Mouse (Mus musculus) adrenal gland, postnatal 0 days (tissue): ENCODE measurements around the gene Fbxl5. TPM values are rescaled to one million over a fixed set of nuclear protein-coding genes. Genes with fewer than 3 reads are reported as not detected.

Experiments
- polyA plus RNA-seq: library from polyadenylated mRNA; unstranded; fragments of >200 nt; fragmentation: Nextera tagmentation; extraction: Ambion mirVana; gene quantifications from 2 replicates; pipeline ENCODE4 v1.2.1, GENCODE M21; 2015

The Fbxl5 gene
- 69.4 and 90.8 TPM in 2 replicates for polyA plus RNA-seq

DNA sequence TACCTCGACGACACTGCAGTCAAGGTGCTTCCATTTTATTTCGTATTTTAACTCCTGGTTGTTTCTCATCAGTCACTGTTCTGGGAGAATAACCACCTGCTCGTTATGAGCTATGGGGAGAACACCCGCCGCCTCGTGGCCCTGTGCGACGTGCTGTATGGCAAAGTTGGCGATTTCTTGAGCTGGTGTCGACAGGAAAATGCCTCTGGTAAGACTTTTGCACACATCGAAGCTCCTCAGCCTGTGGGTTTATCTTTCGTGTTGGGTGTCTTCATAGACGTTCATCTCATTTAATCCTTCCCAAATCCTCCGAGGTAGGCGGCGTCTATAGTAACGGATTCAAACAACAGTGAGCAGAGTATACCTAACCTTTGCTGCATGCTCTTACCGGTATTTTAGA lies at the start of gene Fbxl5:
Fbxl5 (minus strand) TSS at position 101 of the 400 bp plus-strand sequence.

DNA sequence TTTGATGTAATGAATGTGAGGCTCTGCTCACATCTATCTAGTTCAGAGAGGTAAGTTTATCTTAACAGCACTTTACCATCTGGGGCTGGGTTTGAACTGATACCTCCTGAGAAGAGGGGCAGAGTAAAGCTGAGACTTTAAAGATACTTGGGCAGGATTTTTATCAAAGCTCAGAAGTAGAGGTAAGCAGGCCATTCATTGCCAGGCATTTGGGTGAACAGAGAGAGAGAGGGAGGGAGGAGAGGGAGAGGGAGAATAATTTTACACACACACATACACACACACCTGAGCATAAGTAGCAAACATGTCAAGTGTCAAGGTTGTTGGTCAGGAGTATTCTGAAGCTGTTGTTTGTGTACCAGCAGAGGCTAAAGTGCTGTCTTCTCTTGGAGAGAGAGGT lies 46.8 kb upstream of the Fbxl5 start, which contains the start of gene Cd38:
Cd38 (plus strand) TSS at position 301 of the 400 bp plus-strand sequence.

DNA sequence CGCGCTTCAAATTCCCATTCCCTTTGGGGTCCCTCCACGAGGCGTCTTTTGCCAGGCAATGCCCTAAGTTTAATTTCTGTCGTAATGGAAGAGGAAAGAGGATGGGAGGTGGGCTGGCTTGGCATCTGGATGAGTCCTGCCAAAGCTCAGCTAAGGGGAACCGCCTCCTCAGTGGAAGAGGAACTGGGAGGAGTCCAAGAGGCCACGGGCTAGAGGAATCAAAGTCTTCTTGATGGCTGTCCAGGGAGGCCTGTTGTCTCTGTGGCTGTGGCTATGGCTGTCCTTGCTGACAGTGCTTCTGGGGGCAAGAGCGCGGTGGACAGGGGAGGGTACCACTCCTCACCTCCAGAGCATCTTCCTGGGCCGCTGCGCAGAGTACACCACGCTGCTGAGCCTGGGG lies 2.7 kb downstream of the Fbxl5 start, which contains the start of gene Bst1:
Bst1 (plus strand) TSS at position 191 of the 400 bp plus-strand sequence.

Other genes with a start within 250 kb of the Fbxl5 start
- gene Cc2d2a, start 159.3 kb downstream of the Fbxl5 start, polyA plus RNA-seq, result 8.6 and 11.0 TPM in 2 replicates
- 1.4 and 2.4 TPM in 2 replicates for gene Bst1, start 2.8 kb downstream of the Fbxl5 start, polyA plus RNA-seq
- gene Cd38, start 46.9 kb upstream of the Fbxl5 start, polyA plus RNA-seq, result 10.2 and 20.7 TPM in 2 replicates
- not detected in 2 replicates for gene Gm7879, start 91.5 kb upstream of the Fbxl5 start, polyA plus RNA-seq
- 0.95 and 3.5 TPM in 2 replicates for gene Fgfbp1, start 160.1 kb upstream of the Fbxl5 start, polyA plus RNA-seq